Comparison of ENCODE assay signal across 28 mouse cellular contexts in genomic region chr5:15610695-15611094, GRCm38 (mm10). TPM values are rescaled to one million over a fixed set of nuclear protein-coding genes. Genes with fewer than 3 reads are reported as not detected.
A peak's percentile ranks its signal among the peaks of the same experiment; 100 is the strongest.
DNase-seq lines count a peak whose midpoint lies in the region; ATAC-seq and TF ChIP-seq lines count a peak whose summit lies in the region.
"Not testable (repeated sequence)": the region's sequence is repeated elsewhere in the genome, so short reads cannot be mapped to it uniquely, and the experiment has no call there.
"Had no signal": no experiment of that assay in that cellular context is flagged by ENCODE, and none has a peak within 500 bp of the region (broad histone marks: within the 10 kb centered on the region; RNA-seq: fewer than 3 reads in every experiment).

No protein-coding gene starts in this region.

- not testable (repeated sequence) for ATAC-seq in embryonic facial prominence, embryonic 11.5 days (replicated peaks; ENCODE audit: insufficient number of reproducible peaks, low FRiP score, low TSS enrichment, low read depth); hindbrain, embryonic 11.5 days (ENCODE audit: low FRiP score); kidney, postnatal 0 days (replicated peaks; ENCODE audit: low FRiP score, low read depth); midbrain, embryonic 14.5 days (ENCODE audit: low FRiP score, low TSS enrichment)

- WGBS in embryonic facial prominence, embryonic 11.5 days = 7% methylated on average over 1 of the region's 1 CpGs
- WGBS in hindbrain, embryonic 11.5 days = 7% methylated on average over 1 of the region's 1 CpGs
- WGBS in kidney, postnatal 0 days = 4% methylated on average over 1 of the region's 1 CpGs
- WGBS in midbrain, embryonic 14.5 days = 10% methylated on average over 1 of the region's 1 CpGs

- intact Hi-C loops in left cerebral cortex, postnatal 14 days (cut with DNase I) = not testable (repeated sequence)

- not testable (repeated sequence) for H3K9me3 ChIP-seq in embryonic facial prominence, embryonic 11.5 days (replicated peaks; ENCODE audit: control insufficient read depth, low read length); hindbrain, embryonic 11.5 days (ENCODE audit: control insufficient read depth, low read length); kidney, postnatal 0 days (replicated peaks; ENCODE audit: low read length); midbrain, embryonic 14.5 days (ENCODE audit: control insufficient read depth, low read length)

- H3K4me3 ChIP-seq in embryonic facial prominence, embryonic 11.5 days (ENCODE audit: low read depth, low read length); hindbrain, embryonic 11.5 days (ENCODE audit: low read depth, low read length); kidney, postnatal 0 days (replicated peaks; ENCODE audit: low read depth, low read length); midbrain, embryonic 14.5 days (replicated peaks; ENCODE audit: low read depth, low read length): not testable (repeated sequence)

- DNase-seq in NIH3T3 (ENCODE audit: low read depth) = peak; percentile 62
- peak; percentile 47 for DNase-seq in brain, embryonic 14.5 days (ENCODE audit: low read depth)
- DNase-seq in embryonic facial prominence, embryonic 11.5 days (ENCODE audit: low spot score) = peak; percentile 53
- peak; percentile 42 for DNase-seq in hindbrain, embryonic 11.5 days (ENCODE audit: low spot score)
- DNase-seq in kidney, postnatal 0 days (ENCODE audit: low spot score) = peak; percentile 58
- DNase-seq in left cerebral cortex, postnatal 14 days (ENCODE audit: low spot score in 2 of 2) = peak; percentile 26 to 47
- peak; percentile 63 for DNase-seq in midbrain, embryonic 14.5 days
- DNase-seq in yolk sac, embryonic 10.5 days (ENCODE audit: low spot score) = peak; percentile 1

- TF ChIP-seq CTCF in brain, embryonic 14.5 days (IDR thresholded peaks at IDR 0.05; ENCODE audit: borderline replicate concordance, extremely low read depth, insufficient read depth, insufficient read length) = not testable (repeated sequence)
- TF ChIP-seq CTCF in kidney, postnatal 0 days (IDR thresholded peaks at IDR 0.05; ENCODE audit: low read depth) = peak; percentile 56

- H3K27me3 ChIP-seq in embryonic facial prominence, embryonic 11.5 days (ENCODE audit: control insufficient read depth, insufficient read depth, low read length); hindbrain, embryonic 11.5 days (ENCODE audit: control insufficient read depth, insufficient read depth, low read length); kidney, postnatal 0 days (ENCODE audit: insufficient read depth, low read length); midbrain, embryonic 14.5 days (ENCODE audit: control insufficient read depth, insufficient read depth, low read length): not testable (repeated sequence)

- not testable (repeated sequence) for H3K4me1 ChIP-seq in embryonic facial prominence, embryonic 11.5 days (ENCODE audit: control insufficient read depth, insufficient read depth, low read length); hindbrain, embryonic 11.5 days (replicated peaks; ENCODE audit: control insufficient read depth, insufficient read depth, low read length); kidney, postnatal 0 days (replicated peaks; ENCODE audit: insufficient read depth, low read length); midbrain, embryonic 14.5 days (ENCODE audit: control insufficient read depth, insufficient read depth, low read length)

- not testable (repeated sequence) for H3K27ac ChIP-seq in embryonic facial prominence, embryonic 11.5 days (replicated peaks; ENCODE audit: low read depth, low read length); hindbrain, embryonic 11.5 days (ENCODE audit: low read depth, low read length); kidney, postnatal 0 days; midbrain, embryonic 14.5 days (replicated peaks; ENCODE audit: low read depth, low read length)

- H3K9ac ChIP-seq in embryonic facial prominence, embryonic 11.5 days (replicated peaks; ENCODE audit: low read length); hindbrain, embryonic 11.5 days (ENCODE audit: low read depth, low read length); kidney, postnatal 0 days (ENCODE audit: low read depth, low read length); midbrain, embryonic 14.5 days (replicated peaks; ENCODE audit: low read length): not testable (repeated sequence)

- not testable (repeated sequence) for TF ChIP-seq POLR2A in brain, embryonic 14.5 days (IDR thresholded peaks at IDR 0.05; ENCODE audit: borderline replicate concordance, extremely low read depth, insufficient read depth, insufficient read length, poor library complexity, severe bottlenecking)

- H3K36me3 ChIP-seq in embryonic facial prominence, embryonic 11.5 days (replicated peaks; ENCODE audit: control insufficient read depth, insufficient read depth, low read depth, low read length); hindbrain, embryonic 11.5 days (ENCODE audit: control insufficient read depth, insufficient read depth, low read length); kidney, postnatal 0 days (ENCODE audit: insufficient read depth, low read length); midbrain, embryonic 14.5 days (ENCODE audit: control insufficient read depth, insufficient read depth, low read length): not testable (repeated sequence)

- H3K4me2 ChIP-seq in embryonic facial prominence, embryonic 11.5 days (ENCODE audit: low read depth, low read length); hindbrain, embryonic 11.5 days (replicated peaks; ENCODE audit: low read depth, low read length); kidney, postnatal 0 days (ENCODE audit: low read length); midbrain, embryonic 14.5 days (ENCODE audit: low read length): not testable (repeated sequence)

RNA-seq across cellular contexts. Expression of gene Speer4d, which starts 8.2 kb away (rescaled TPM):
- not detected in 2 replicates for polyA plus RNA-seq in brain, embryonic 14.5 days (2012; rRNA removed)
- not detected in 2 replicates for polyA plus RNA-seq in embryonic facial prominence, embryonic 11.5 days (2014; fragmentation: Nextera tagmentation; extraction: Ambion mirVana)
- polyA plus RNA-seq in hindbrain, embryonic 11.5 days (2014; fragmentation: Nextera tagmentation; extraction: Ambion mirVana) = not detected in 2 replicates
- not detected in 2 replicates for polyA plus RNA-seq in kidney, postnatal 0 days (2015; fragmentation: Nextera tagmentation; extraction: Ambion mirVana)
- not detected for total RNA-seq in left cerebral cortex, postnatal 14 days (2021)
- not detected in 2 replicates for polyA plus RNA-seq in midbrain, embryonic 14.5 days (2014; fragmentation: Nextera tagmentation; extraction: Ambion mirVana)
- total RNA-seq: adrenal gland, adult 2 months; common myeloid progenitor, adult 5-6 weeks; gastrocnemius, adult 8-10 months; hematopoietic stem cell, adult 5-6 weeks; left cerebral cortex, postnatal 36 days had no signal
- polyA plus RNA-seq: adrenal gland, adult 2 months; embryonic facial prominence, embryonic 13.5 days; erythroblast, embryonic 14.5 days; forebrain, embryonic 12.5 days; frontal cortex, adult 2 months; gonadal fat pad, adult 2 months; heart, embryonic 10.5 days; heart, embryonic 16.5 days; limb, embryonic 15.5 days; liver, embryonic 15.5 days; lung, embryonic 16.5 days; macrophage; neural tube, embryonic 15.5 days; small intestine, adult 2 months; stomach, embryonic 16.5 days; thymus, postnatal 0 days had no signal

RNA-seq across cellular contexts. Expression of gene Gm21083, which starts 33.6 kb away (rescaled TPM):
- not detected in 2 replicates for polyA plus RNA-seq in brain, embryonic 14.5 days (2012; rRNA removed)
- not detected in 2 replicates for polyA plus RNA-seq in embryonic facial prominence, embryonic 11.5 days (2014; fragmentation: Nextera tagmentation; extraction: Ambion mirVana)
- not detected in 2 replicates for polyA plus RNA-seq in hindbrain, embryonic 11.5 days (2014; fragmentation: Nextera tagmentation; extraction: Ambion mirVana)
- not detected in 2 replicates for polyA plus RNA-seq in kidney, postnatal 0 days (2015; fragmentation: Nextera tagmentation; extraction: Ambion mirVana)
- total RNA-seq in left cerebral cortex, postnatal 14 days (2021) = not detected
- polyA plus RNA-seq in midbrain, embryonic 14.5 days (2014; fragmentation: Nextera tagmentation; extraction: Ambion mirVana) = not detected in 2 replicates
- total RNA-seq: adrenal gland, adult 2 months; common myeloid progenitor, adult 5-6 weeks; gastrocnemius, adult 8-10 months; hematopoietic stem cell, adult 5-6 weeks; left cerebral cortex, postnatal 36 days had no signal
- polyA plus RNA-seq: adrenal gland, adult 2 months; embryonic facial prominence, embryonic 13.5 days; erythroblast, embryonic 14.5 days; forebrain, embryonic 12.5 days; frontal cortex, adult 2 months; gonadal fat pad, adult 2 months; heart, embryonic 16.5 days; liver, embryonic 15.5 days; lung, embryonic 16.5 days; macrophage; neural tube, embryonic 15.5 days; small intestine, adult 2 months; stomach, embryonic 16.5 days had no signal

RNA-seq across cellular contexts. Expression of gene 4930572O03Rik, which starts 46.2 kb away (rescaled TPM):
- not detected in 2 replicates for polyA plus RNA-seq in brain, embryonic 14.5 days (2012; rRNA removed)
- not detected in 2 replicates for polyA plus RNA-seq in embryonic facial prominence, embryonic 11.5 days (2014; fragmentation: Nextera tagmentation; extraction: Ambion mirVana)
- polyA plus RNA-seq in hindbrain, embryonic 11.5 days (2014; fragmentation: Nextera tagmentation; extraction: Ambion mirVana) = not detected in 2 replicates
- polyA plus RNA-seq in kidney, postnatal 0 days (2015; fragmentation: Nextera tagmentation; extraction: Ambion mirVana) = not detected in 2 replicates
- total RNA-seq in left cerebral cortex, postnatal 14 days (2021) = not detected
- not detected in 2 replicates for polyA plus RNA-seq in midbrain, embryonic 14.5 days (2014; fragmentation: Nextera tagmentation; extraction: Ambion mirVana)
- total RNA-seq: adrenal gland, adult 2 months; common myeloid progenitor, adult 5-6 weeks; gastrocnemius, adult 8-10 months; hematopoietic stem cell, adult 5-6 weeks; left cerebral cortex, postnatal 36 days had no signal
- polyA plus RNA-seq: adrenal gland, adult 2 months; embryonic facial prominence, embryonic 13.5 days; erythroblast, embryonic 14.5 days; forebrain, embryonic 12.5 days; frontal cortex, adult 2 months; gonadal fat pad, adult 2 months; heart, embryonic 10.5 days; heart, embryonic 16.5 days; limb, embryonic 15.5 days; liver, embryonic 15.5 days; lung, embryonic 16.5 days; macrophage; neural tube, embryonic 15.5 days; small intestine, adult 2 months; stomach, embryonic 16.5 days; thymus, postnatal 0 days had no signal

Comparison
In these comparisons a context has a peak if more than half of its experiments do, and no peak if none do; other contexts are left out.
1. DNase-seq: peak in every context shown above with its lines; median percentile 63 in midbrain, embryonic 14.5 days; 62 in NIH3T3; 58 in kidney, postnatal 0 days; 53 in embryonic facial prominence, embryonic 11.5 days; 47 in brain, embryonic 14.5 days; 42 in hindbrain, embryonic 11.5 days; 36 in left cerebral cortex, postnatal 14 days; 1 in yolk sac, embryonic 10.5 days.